Mouse (Mus musculus): ENCODE measurements around the gene Pmch. TPM values are rescaled to one million over a fixed set of nuclear protein-coding genes. Genes with fewer than 3 reads are reported as not detected.

Gene Pmch
- not detected in 2 replicates for polyA plus RNA-seq (2012)

DNA sequence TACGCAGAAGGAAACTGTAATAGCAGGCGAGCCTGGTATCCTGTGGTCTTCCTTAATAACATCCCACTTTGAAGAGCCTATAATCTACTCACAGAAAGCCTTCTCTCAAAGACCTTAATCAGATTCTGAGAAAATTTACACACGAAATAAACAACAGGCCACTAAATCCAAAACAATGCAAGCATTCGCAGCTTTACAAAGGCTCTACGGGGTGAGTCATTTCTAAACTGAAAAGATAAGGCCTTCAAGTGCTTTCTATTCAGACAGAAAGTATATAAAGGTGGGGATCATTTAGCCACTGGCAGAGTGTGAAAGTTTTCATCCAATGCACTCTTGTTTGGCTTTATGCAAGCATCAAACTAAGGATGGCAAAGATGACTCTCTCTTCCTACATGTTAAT, at the start of gene Pmch:
Gene Pmch, plus strand, starts transcription at position 301 of the 400 bp plus-strand sequence.

Other genes with a start within 250 kb of the Pmch start
- gene Igf1, start 232.8 kb upstream of the Pmch start, polyA plus RNA-seq (2012) = 0.01 and 0.25 TPM in 2 replicates
- 0.63 and 0.68 TPM in 2 replicates for gene Parpbp, start 55.9 kb downstream of the Pmch start, polyA plus RNA-seq (2012)
- gene Nup37, start 55.9 kb downstream of the Pmch start, polyA plus RNA-seq (2012) = 2.2 and 3.0 TPM in 2 replicates
- 20.5 and 22.0 TPM in 2 replicates for gene Washc3, start 110.0 kb downstream of the Pmch start, polyA plus RNA-seq (2012)

All from megakaryocyte-erythroid progenitor cell, adult 5 weeks (primary cell).